Comparison of ENCODE assay signal across 16 mouse cellular contexts in the genomic region with DNA sequence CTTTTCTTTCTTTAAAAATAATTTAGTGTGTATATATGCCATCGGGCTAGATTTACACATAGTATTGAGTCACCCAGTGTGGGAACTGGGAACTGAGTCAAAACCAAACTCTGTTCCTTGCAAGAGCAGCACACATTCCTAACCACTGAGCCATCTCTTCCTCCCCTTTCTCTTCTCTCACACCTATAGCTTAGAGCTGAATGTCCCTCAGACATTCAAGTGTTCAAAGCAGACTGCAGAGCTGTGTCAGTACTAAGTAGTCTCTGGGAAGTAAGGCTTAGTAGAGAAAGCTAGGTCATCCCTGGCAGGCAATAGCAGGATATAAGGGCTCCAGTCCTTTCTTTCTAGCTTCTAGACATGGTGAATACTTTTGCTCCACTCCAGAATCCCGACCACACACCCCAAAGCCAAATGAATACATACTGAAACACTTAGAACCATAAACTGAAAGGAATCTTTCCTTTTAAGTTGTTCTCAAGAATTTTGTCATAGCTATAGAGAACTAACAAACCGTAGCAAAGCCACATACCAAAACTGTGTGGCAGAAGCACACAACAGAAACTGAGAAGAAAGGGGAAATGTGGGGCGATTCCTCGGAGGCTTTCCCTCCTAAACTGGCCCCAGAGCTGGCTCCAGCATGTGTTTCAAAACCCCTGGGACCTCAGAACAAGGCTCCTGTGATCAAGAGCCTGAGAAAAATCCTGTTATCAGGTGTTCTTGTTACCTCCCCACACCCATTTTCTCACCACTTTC. TPM values are rescaled to one million over a fixed set of nuclear protein-coding genes. Genes with fewer than 3 reads are reported as not detected.
DNase-seq lines count a peak whose midpoint lies in the region; ATAC-seq lines count a peak whose summit lies in the region.
"Had no signal": no experiment of that assay in that cellular context is flagged by ENCODE, and none has a peak within 500 bp of the region (broad histone marks: within the 10 kb centered on the region; RNA-seq: fewer than 3 reads in every experiment).

No protein-coding gene starts in this region.

- DNase-seq in heart, adult 11 months, result peak; percentile 23
- DNase-seq in heart, adult 9 months (ENCODE audit: low spot score in 2 of 2), result no peak
- peak; percentile 85 for DNase-seq in NIH3T3 (ENCODE audit: low read depth)
- peak; percentile 33 for DNase-seq in splenic B cell, adult 2 months (ENCODE audit: low read depth, low spot score)
- DNase-seq in heart, postnatal 4 days, result no peak
- no peak for DNase-seq in kidney, adult 18-20 months
- DNase-seq: cerebellum, postnatal 14 days; forebrain, postnatal 0 days; kidney, adult 9 months; lung, postnatal 10 days had no signal

- H3K27me3 ChIP-seq in splenic B cell, adult 2 months (ENCODE audit: control insufficient read depth, insufficient read depth, low read length, poor library complexity, severe bottlenecking), result no peaks in the 10 kb centered on the region
- H3K27me3 ChIP-seq: heart, embryonic 15.5 days; hindbrain, embryonic 15.5 days; neural tube, embryonic 13.5 days had no signal

- peak; percentile 89 for ATAC-seq in granulocyte monocyte progenitor cell, adult 5-6 weeks (replicated peaks; ENCODE audit: poor library complexity, severe bottlenecking)
- ATAC-seq: CD4-positive, CD25-positive, alpha-beta regulatory T cell, adult 4 months; forebrain, postnatal 0 days; midbrain, embryonic 16.5 days had no signal

- H3K36me3 ChIP-seq in splenic B cell, adult 2 months (ENCODE audit: control insufficient read depth, insufficient read depth, low read length, poor library complexity, severe bottlenecking), result 0 out of 2 replicates have a peak, but pooled peaks cover 3% of the 10 kb centered on the region

RNA-seq across cellular contexts. Expression of a gene that starts 17.8 kb away (rescaled TPM):
- 51.0 and 52.9 TPM in 2 replicates for total RNA-seq in granulocyte monocyte progenitor cell, adult 5-6 weeks (2014; fragmentation: Nextera tagmentation)
- 89.7 and 96.3 TPM in 2 replicates for total RNA-seq in granulocyte monocyte progenitor cell, adult 5-6 weeks (2017)
- total RNA-seq in heart, postnatal 4 days (2021), result 10 to 100 TPM; 96.8 to 99.6 TPM

Comparison
In these comparisons a context has a peak if more than half of its experiments do, and no peak if none do; other contexts are left out.
1. DNase-seq: peak in heart, adult 11 months (single experiment), NIH3T3 (single experiment) and splenic B cell, adult 2 months (single experiment); none in heart, adult 9 months (0 of 2), heart, postnatal 4 days (single experiment) and kidney, adult 18-20 months (single experiment).